Mouse (Mus musculus): ENCODE measurements around the gene Kcnn3.

DNA sequence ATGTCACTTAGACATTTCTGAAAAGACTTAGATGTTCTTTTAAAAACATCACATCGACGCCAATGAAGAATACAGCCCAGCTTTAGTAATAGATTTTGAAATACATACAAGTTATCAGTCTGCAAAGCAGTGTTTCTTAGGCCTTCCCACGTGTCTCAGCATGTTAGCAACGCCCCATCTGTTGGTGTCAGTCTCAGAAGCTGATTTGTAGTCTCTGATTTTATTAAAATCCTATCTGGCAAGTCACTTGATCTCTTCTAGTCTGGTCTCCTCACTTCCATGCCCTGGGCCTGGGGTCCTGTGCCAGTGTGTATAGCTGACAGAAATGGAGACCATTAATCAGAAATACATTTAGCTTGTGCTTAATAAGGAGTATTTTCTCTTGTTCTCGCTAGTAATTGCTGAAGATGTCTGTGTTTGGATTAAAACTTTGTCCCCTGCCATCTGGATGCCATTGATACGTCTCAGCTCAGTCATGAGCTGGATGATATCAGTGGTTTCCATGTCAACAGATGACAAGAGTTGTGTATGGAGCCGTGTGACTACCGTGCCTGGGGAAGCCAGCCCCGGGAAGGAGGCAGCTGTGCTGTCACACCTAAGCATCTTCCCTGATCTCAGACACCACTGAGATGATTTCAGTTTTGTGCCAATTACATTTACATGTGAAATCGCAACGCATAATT is 140.1 kb downstream of the Kcnn3 start:
- TF ChIP-seq CTCF (IDR thresholded peaks at IDR 0.05; ENCODE audit: low read depth, low read length) (no peak), POLR2A (IDR thresholded peaks at IDR 0.05; ENCODE audit: borderline replicate concordance, low read depth, low read length) (no peak)
